8 mouse cellular contexts compared by ENCODE assay signal in the genomic region with DNA sequence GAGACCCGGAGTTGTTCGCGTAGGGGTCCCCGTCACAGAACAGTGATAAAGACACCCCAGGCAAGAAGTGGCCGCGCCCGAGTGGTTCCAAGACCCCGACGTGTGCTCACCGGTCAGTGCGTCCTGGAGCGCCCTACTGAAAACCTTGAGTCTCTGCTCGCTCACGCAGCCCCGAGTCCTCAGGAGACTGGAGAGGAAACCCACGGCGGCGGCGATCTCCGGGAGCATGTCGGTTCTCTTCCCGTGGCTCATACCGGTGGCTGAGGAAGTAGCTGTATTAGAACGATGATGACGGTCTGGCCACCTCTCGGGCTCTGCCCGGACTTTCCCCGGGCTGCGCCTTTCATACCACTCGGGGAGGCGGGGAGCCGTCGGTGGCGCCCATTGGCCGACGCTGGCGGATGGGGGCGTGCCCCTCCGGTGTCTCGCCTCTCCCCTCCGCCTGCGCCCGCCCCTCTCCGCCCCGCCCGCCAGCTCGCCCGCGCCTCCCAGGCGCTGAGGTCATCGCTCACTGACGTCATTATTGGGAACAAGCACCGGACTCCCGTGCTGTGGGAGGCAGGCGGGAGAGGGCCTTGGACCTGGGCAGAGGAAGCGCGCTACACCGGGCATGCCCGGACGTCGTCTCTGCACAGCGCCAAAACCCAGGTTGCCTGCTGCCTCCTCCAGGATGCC. TPM values are rescaled to one million over a fixed set of nuclear protein-coding genes. Genes with fewer than 3 reads are reported as not detected.
A peak's percentile ranks its signal among the peaks of the same experiment; 100 is the strongest.
DNase-seq lines count a peak whose midpoint lies in the region; ATAC-seq and TF ChIP-seq lines count a peak whose summit lies in the region.

Gene Btg2, minus strand, starts transcription at position 319 of the 675 bp plus-strand sequence.

- H3K4me1 ChIP-seq in forebrain, embryonic 15.5 days: peaks cover 54% of the 10 kb centered on the region
- H3K4me1 ChIP-seq in lung, embryonic 14.5 days (ENCODE audit: insufficient read depth): peaks cover 21% of the 10 kb centered on the region
- peaks cover 50% of the 10 kb centered on the region for H3K4me1 ChIP-seq in olfactory bulb, adult 2 months (ENCODE audit: control insufficient read depth, insufficient read depth, low read length)
- H3K4me1 ChIP-seq in thymus, adult 2 months (replicated peaks; ENCODE audit: control insufficient read depth, insufficient read depth, low read length): peaks cover 39% of the 10 kb centered on the region

- no peaks in the 10 kb centered on the region for H3K27me3 ChIP-seq in forebrain, embryonic 15.5 days
- H3K27me3 ChIP-seq in lung, embryonic 14.5 days (ENCODE audit: insufficient read depth, low read length): no peaks in the 10 kb centered on the region
- H3K27me3 ChIP-seq in thymus, adult 2 months (ENCODE audit: control insufficient read depth, insufficient read depth, low read length): no peaks in the 10 kb centered on the region

- peaks cover 4% of the 10 kb centered on the region; the same call in 1 of the 2 replicates for H3K36me3 ChIP-seq in forebrain, embryonic 15.5 days
- H3K36me3 ChIP-seq in lung, embryonic 14.5 days (ENCODE audit: insufficient read depth): peaks cover 33% of the 10 kb centered on the region
- H3K36me3 ChIP-seq in thymus, adult 2 months (ENCODE audit: control insufficient read depth, insufficient read depth, low read length): peaks cover 38% of the 10 kb centered on the region

- TF ChIP-seq POLR2A in olfactory bulb, adult 2 months (IDR thresholded peaks at IDR 0.05; ENCODE audit: insufficient read depth, low read depth, low read length): peak; percentile 100
- TF ChIP-seq POLR2A in thymus, adult 2 months (IDR thresholded peaks at IDR 0.05; ENCODE audit: control insufficient read depth, extremely low read depth, insufficient read depth, low read length, poor library complexity): peak; percentile 100

- H3K9me3 ChIP-seq in forebrain, embryonic 15.5 days: no peaks in the 10 kb centered on the region
- no peaks in the 10 kb centered on the region for H3K9me3 ChIP-seq in lung, embryonic 14.5 days (ENCODE audit: low read depth, low read length)

- H3K4me3 ChIP-seq in forebrain, embryonic 15.5 days: peak within 1 kb of the TSS; percentile 91
- peak within 1 kb of the TSS; percentile 64 for H3K4me3 ChIP-seq in layer of hippocampus, adult 2 months
- peak within 1 kb of the TSS; percentile 71 for H3K4me3 ChIP-seq in lung, embryonic 14.5 days (ENCODE audit: low read depth, low read length)
- peak within 1 kb of the TSS; percentile 88 for H3K4me3 ChIP-seq in olfactory bulb, adult 2 months (ENCODE audit: insufficient read depth, low read depth, low read length)
- H3K4me3 ChIP-seq in thymus, adult 2 months (ENCODE audit: control insufficient read depth, insufficient read depth, low read length): peak within 1 kb of the TSS; percentile 100

- H3K4me2 ChIP-seq in forebrain, embryonic 15.5 days (replicated peaks): peak within 1 kb of the TSS; percentile 72
- peak within 1 kb of the TSS; percentile 88 for H3K4me2 ChIP-seq in lung, embryonic 14.5 days

- TF ChIP-seq CTCF in layer of hippocampus, adult 2 months (conservative IDR thresholded peaks at IDR 0.05): no peak
- no peak for TF ChIP-seq CTCF in lung, embryonic 14.5 days (IDR thresholded peaks at IDR 0.05; ENCODE audit: low read depth)
- TF ChIP-seq CTCF in olfactory bulb, adult 2 months (IDR thresholded peaks at IDR 0.05; ENCODE audit: insufficient read depth, low read depth, low read length): no peak
- TF ChIP-seq CTCF in thymus, adult 2 months (IDR thresholded peaks at IDR 0.05; ENCODE audit: borderline replicate concordance, control insufficient read depth, extremely low read depth, insufficient read depth, low read length, poor library complexity): peak; percentile 32; the same call in 1 of the 2 replicates

- H3K9ac ChIP-seq in forebrain, embryonic 15.5 days (replicated peaks): peak within 1 kb of the TSS; percentile 93
- peak within 1 kb of the TSS; percentile 88 for H3K9ac ChIP-seq in lung, embryonic 14.5 days

- H3K27ac ChIP-seq in forebrain, embryonic 15.5 days (replicated peaks): peak within 1 kb of the TSS; percentile 92
- H3K27ac ChIP-seq in layer of hippocampus, adult 2 months: peak within 1 kb of the TSS; percentile 97
- peak within 1 kb of the TSS; percentile 88 for H3K27ac ChIP-seq in lung, embryonic 14.5 days (ENCODE audit: low read depth)
- peak within 1 kb of the TSS; percentile 92 for H3K27ac ChIP-seq in olfactory bulb, adult 2 months (ENCODE audit: insufficient read depth, low read depth, low read length)
- peak within 1 kb of the TSS; percentile 100 for H3K27ac ChIP-seq in thymus, adult 2 months (ENCODE audit: control insufficient read depth, insufficient read depth, low read length)

- intact Hi-C loops in heart, postnatal 25 days (cut with DNase I): loop anchor here (2.0 kb wide), 1 partner anchor 20 kb away; no protein-coding TSS in a partner anchor

- WGBS in forebrain, embryonic 15.5 days: under 1% methylated on average over 62 of the region's 62 CpGs
- WGBS in lung, embryonic 14.5 days: under 1% methylated on average over 55 of the region's 62 CpGs
- under 1% methylated on average over 55 of the region's 62 CpGs for WGBS in olfactory bulb, adult 2 months
- under 1% methylated on average over 62 of the region's 62 CpGs for WGBS in thymus, adult 2 months

- DNase-seq in ES-CJ7 (ENCODE audit: low read depth, low spot score): peak; percentile 96
- DNase-seq in cerebellum, adult 11 months: peak; percentile 98
- peak; percentile 98 for DNase-seq in heart, postnatal 25 days (ENCODE audit: low spot score)
- peak; percentile 96 for DNase-seq in layer of hippocampus, adult 2 months (ENCODE audit: low spot score in 2 of 2)
- DNase-seq in lung, embryonic 14.5 days: peak; percentile 98
- peak; percentile 96 for DNase-seq in thymus, adult 2 months

- peak; percentile 93 for ATAC-seq in forebrain, embryonic 15.5 days (replicated peaks)
- ATAC-seq in lung, embryonic 14.5 days (ENCODE audit: insufficient read depth): peak; percentile 94

RNA-seq across cellular contexts. Expression of gene Btg2, which starts in this region (rescaled TPM):
- polyA plus RNA-seq in forebrain, embryonic 15.5 days (2015; fragmentation: Nextera tagmentation; extraction: Ambion mirVana): 69.4 and 76.8 TPM in 2 replicates
- total RNA-seq in heart, postnatal 25 days (2021): 10 to 100 TPM; 25.7 to 29.2 TPM
- total RNA-seq in layer of hippocampus, adult 2 months (2021): 10 to 100 TPM; 17.2 to 22.0 TPM
- polyA plus RNA-seq in lung, embryonic 14.5 days (2014; fragmentation: Nextera tagmentation; extraction: Ambion mirVana): 77.2 and 81.0 TPM in 2 replicates
- 111 and 168 TPM in 2 replicates for polyA plus RNA-seq in olfactory bulb, adult 2 months (2012; ENCODE audit: insufficient read depth, insufficient read length, low replicate concordance, missing spikeins)
- polyA plus RNA-seq in thymus, adult 2 months (2012; rRNA removed): 432 and 481 TPM in 2 replicates

Comparison
In these comparisons a context has a peak if more than half of its experiments do, and no peak if none do; other contexts are left out.
1. Peak in every context shown above with its lines: DNase-seq, ATAC-seq, H3K4me3 ChIP-seq and H3K27ac ChIP-seq.